8 mouse cellular contexts compared by ENCODE assay signal in genomic region chr19:6907811-6908540, GRCm38 (mm10). TPM values are rescaled to one million over a fixed set of nuclear protein-coding genes. Genes with fewer than 3 reads are reported as not detected.
DNase-seq lines count a peak whose midpoint lies in the region; ATAC-seq and TF ChIP-seq lines count a peak whose summit lies in the region.

No protein-coding gene starts in this region.

- peaks cover 70% of the 10 kb centered on the region for H3K36me3 ChIP-seq in G1E (replicated peaks)
- peaks cover 50% of the 10 kb centered on the region for H3K36me3 ChIP-seq in hindbrain, embryonic 12.5 days
- peaks cover 13% of the 10 kb centered on the region; the same call in 1 of the 2 replicates for H3K36me3 ChIP-seq in lung, postnatal 0 days (ENCODE audit: insufficient read depth, low read length)

- no peak for TF ChIP-seq CTCF in cerebellum, adult 2 months (IDR thresholded peaks at IDR 0.05; ENCODE audit: borderline replicate concordance, insufficient read depth, low read depth, low read length)
- no peak for TF ChIP-seq CTCF in G1E (IDR thresholded peaks at IDR 0.05; ENCODE audit: low read depth, low read length)
- TF ChIP-seq CTCF in lung, postnatal 0 days (IDR thresholded peaks at IDR 0.05) = peak; percentile 48

- ATAC-seq in G1E (ENCODE audit: extremely low read depth, insufficient number of reproducible peaks, low FRiP score, poor library complexity, severe bottlenecking) = no peak
- no peak for ATAC-seq in hindbrain, embryonic 12.5 days (ENCODE audit: low FRiP score)
- ATAC-seq in lung, postnatal 0 days = no peak

- TF ChIP-seq EP300 in lung, postnatal 0 days (IDR thresholded peaks at IDR 0.05) = no peak

- no peak overlapping the region for H3K27ac ChIP-seq in cerebellum, adult 2 months (ENCODE audit: insufficient read depth, low read length)
- H3K27ac ChIP-seq in hindbrain, embryonic 12.5 days = no peak overlapping the region
- H3K27ac ChIP-seq in lung, postnatal 0 days (ENCODE audit: low read length) = peak overlapping the region; percentile 98

- no peaks in the 10 kb centered on the region for H3K9me3 ChIP-seq in G1E (replicated peaks)
- no peaks in the 10 kb centered on the region for H3K9me3 ChIP-seq in hindbrain, embryonic 12.5 days (replicated peaks)
- no peaks in the 10 kb centered on the region for H3K9me3 ChIP-seq in lung, postnatal 0 days (ENCODE audit: low read length)

- peak overlapping the region; percentile 66; the same call in 1 of the 2 replicates for H3K9ac ChIP-seq in hindbrain, embryonic 12.5 days
- peak overlapping the region; percentile 66 for H3K9ac ChIP-seq in lung, postnatal 0 days (replicated peaks; ENCODE audit: low read depth)

- no peak for TF ChIP-seq POLR2A in cerebellum, adult 2 months (IDR thresholded peaks at IDR 0.05; ENCODE audit: borderline replicate concordance, insufficient read depth, low read length)

- H3K27me3 ChIP-seq in cerebellum, adult 2 months (ENCODE audit: control insufficient read depth, insufficient read depth, low read length) = no peaks in the 10 kb centered on the region
- no peaks in the 10 kb centered on the region for H3K27me3 ChIP-seq in G1E (ENCODE audit: insufficient read depth, low read length)
- H3K27me3 ChIP-seq in hindbrain, embryonic 12.5 days = no peaks in the 10 kb centered on the region
- no peaks in the 10 kb centered on the region for H3K27me3 ChIP-seq in lung, postnatal 0 days (replicated peaks; ENCODE audit: insufficient read depth, low read length)

- WGBS in cerebellum, adult 2 months = 60% methylated on average over 7 of the region's 7 CpGs
- WGBS in hindbrain, embryonic 12.5 days = 92% methylated on average over 7 of the region's 7 CpGs
- 70% methylated on average over 7 of the region's 7 CpGs for WGBS in lung, postnatal 0 days

- peak overlapping the region; percentile 66 for H3K4me2 ChIP-seq in hindbrain, embryonic 12.5 days (replicated peaks)
- peak overlapping the region; percentile 77 for H3K4me2 ChIP-seq in lung, postnatal 0 days (replicated peaks; ENCODE audit: low read depth, low read length)

- H3K4me1 ChIP-seq in cerebellum, adult 2 months (ENCODE audit: control insufficient read depth, insufficient read depth, low read length) = peaks cover 9% of the 10 kb centered on the region
- H3K4me1 ChIP-seq in G1E (ENCODE audit: insufficient read depth, low read depth, low read length) = peaks cover 51% of the 10 kb centered on the region
- H3K4me1 ChIP-seq in hindbrain, embryonic 12.5 days = peaks cover 27% of the 10 kb centered on the region
- H3K4me1 ChIP-seq in lung, postnatal 0 days (ENCODE audit: insufficient read depth, low read depth, low read length) = no peaks in the 10 kb centered on the region; the same call in 1 of the 2 replicates

- peak overlapping the region; percentile 92 for H3K4me3 ChIP-seq in cerebellum, adult 2 months (replicated peaks; ENCODE audit: insufficient read depth, low read depth, low read length)
- H3K4me3 ChIP-seq in G1E (ENCODE audit: low read depth, low read length) = peak overlapping the region; percentile 89; the same call in 1 of the 2 replicates
- H3K4me3 ChIP-seq in hindbrain, embryonic 12.5 days = peak overlapping the region; percentile 57
- H3K4me3 ChIP-seq in lung, postnatal 0 days (ENCODE audit: low read depth, low read length) = peak overlapping the region; percentile 67

- DNase-seq in cerebellum, adult 2 months = peak; percentile 25 to 26
- no peak for DNase-seq in cerebellum, postnatal 4 days (ENCODE audit: low spot score in 2 of 2)
- no peak for DNase-seq in G1E (ENCODE audit: low spot score)
- DNase-seq in lung, postnatal 0 days (ENCODE audit: low spot score) = peak; percentile 88
- DNase-seq in embryo, embryonic 9.5 days (ENCODE audit: extremely low spot score) = no peak
- no peak for DNase-seq in retina, postnatal 1 day
- no peak for DNase-seq in ovary, postnatal 14 days (ENCODE audit: low spot score)

RNA-seq across cellular contexts. Expression of gene Trmt112, which starts 1.5 kb away (rescaled TPM):
- 122 and 124 TPM in 2 replicates for polyA plus RNA-seq in cerebellum, adult 2 months (2012; rRNA removed)
- total RNA-seq in G1E (2014; fragmentation: Nextera tagmentation) (191 and 244 TPM in 2 replicates), G1E (2017) (286 and 298 TPM in 2 replicates)
- 261 and 287 TPM in 2 replicates for polyA plus RNA-seq in G1E (2012)
- polyA plus RNA-seq in hindbrain, embryonic 12.5 days (2016; fragmentation: Nextera tagmentation; extraction: Ambion mirVana) = 108 and 128 TPM in 2 replicates
- 89.0 and 93.3 TPM in 2 replicates for polyA plus RNA-seq in lung, postnatal 0 days (2015; fragmentation: Nextera tagmentation; extraction: Ambion mirVana)

RNA-seq across cellular contexts. Expression of gene Prdx5, which starts 1.9 kb away (rescaled TPM):
- 500 and 537 TPM in 2 replicates for polyA plus RNA-seq in cerebellum, adult 2 months (2012; rRNA removed)
- total RNA-seq in G1E (2014; fragmentation: Nextera tagmentation) = 53.7 and 59.2 TPM in 2 replicates
- 210 and 225 TPM in 2 replicates for total RNA-seq in G1E (2017)
- polyA plus RNA-seq in G1E (2012) = 208 and 211 TPM in 2 replicates
- polyA plus RNA-seq in hindbrain, embryonic 12.5 days (2016; fragmentation: Nextera tagmentation; extraction: Ambion mirVana) = 194 and 200 TPM in 2 replicates
- polyA plus RNA-seq in lung, postnatal 0 days (2015; fragmentation: Nextera tagmentation; extraction: Ambion mirVana) = 437 and 450 TPM in 2 replicates

RNA-seq across cellular contexts. Expression of gene Esrra, which starts 13.6 kb away (rescaled TPM):
- 95.3 and 103 TPM in 2 replicates for polyA plus RNA-seq in cerebellum, adult 2 months (2012; rRNA removed)
- total RNA-seq in G1E (2014; fragmentation: Nextera tagmentation) (10.0 and 17.9 TPM in 2 replicates), G1E (2017) (21.1 and 25.6 TPM in 2 replicates)
- 42.6 and 46.9 TPM in 2 replicates for polyA plus RNA-seq in G1E (2012)
- 16.0 and 16.6 TPM in 2 replicates for polyA plus RNA-seq in hindbrain, embryonic 12.5 days (2016; fragmentation: Nextera tagmentation; extraction: Ambion mirVana)
- 9.8 and 12.8 TPM in 2 replicates for polyA plus RNA-seq in lung, postnatal 0 days (2015; fragmentation: Nextera tagmentation; extraction: Ambion mirVana)

RNA-seq across cellular contexts. Expression of gene Catsperz, which starts 17.2 kb away (rescaled TPM):
- 2.8 and 3.2 TPM in 2 replicates for polyA plus RNA-seq in cerebellum, adult 2 months (2012; rRNA removed)
- total RNA-seq in G1E (2014; fragmentation: Nextera tagmentation) (not detected in 2 replicates), G1E (2017) (0.11 TPM in 1 of 2 replicates, not detected in the other)
- not detected in 2 replicates for polyA plus RNA-seq in G1E (2012)
- polyA plus RNA-seq in hindbrain, embryonic 12.5 days (2016; fragmentation: Nextera tagmentation; extraction: Ambion mirVana) = 0.98 TPM in 1 of 2 replicates, not detected in the other
- polyA plus RNA-seq in lung, postnatal 0 days (2015; fragmentation: Nextera tagmentation; extraction: Ambion mirVana) = 1.7 and 2.4 TPM in 2 replicates

RNA-seq across cellular contexts. Expression of gene Kcnk4, which starts 26.3 kb away (rescaled TPM):
- 5.8 and 5.9 TPM in 2 replicates for polyA plus RNA-seq in cerebellum, adult 2 months (2012; rRNA removed)
- total RNA-seq in G1E (2014; fragmentation: Nextera tagmentation) (not detected in 2 replicates), G1E (2017) (0.23 TPM in 1 of 2 replicates, not detected in the other)
- 0.05 TPM in 1 of 2 replicates, not detected in the other for polyA plus RNA-seq in G1E (2012)
- 0.14 and 0.19 TPM in 2 replicates for polyA plus RNA-seq in hindbrain, embryonic 12.5 days (2016; fragmentation: Nextera tagmentation; extraction: Ambion mirVana)
- 0.12 and 0.30 TPM in 2 replicates for polyA plus RNA-seq in lung, postnatal 0 days (2015; fragmentation: Nextera tagmentation; extraction: Ambion mirVana)

Comparison
In these comparisons a context has a peak if more than half of its experiments do, and no peak if none do; other contexts are left out.
1. DNase-seq: peak in cerebellum, adult 2 months (2 of 2) and lung, postnatal 0 days (single experiment); none in cerebellum, postnatal 4 days (0 of 2), G1E (single experiment), embryo, embryonic 9.5 days (single experiment), retina, postnatal 1 day (single experiment) and ovary, postnatal 14 days (single experiment).
2. Peak in every context shown above with its lines, with median percentiles within 50 percentile points of each other: H3K4me3 ChIP-seq.